8 mouse cellular contexts compared by ENCODE assay signal in the genomic region with DNA sequence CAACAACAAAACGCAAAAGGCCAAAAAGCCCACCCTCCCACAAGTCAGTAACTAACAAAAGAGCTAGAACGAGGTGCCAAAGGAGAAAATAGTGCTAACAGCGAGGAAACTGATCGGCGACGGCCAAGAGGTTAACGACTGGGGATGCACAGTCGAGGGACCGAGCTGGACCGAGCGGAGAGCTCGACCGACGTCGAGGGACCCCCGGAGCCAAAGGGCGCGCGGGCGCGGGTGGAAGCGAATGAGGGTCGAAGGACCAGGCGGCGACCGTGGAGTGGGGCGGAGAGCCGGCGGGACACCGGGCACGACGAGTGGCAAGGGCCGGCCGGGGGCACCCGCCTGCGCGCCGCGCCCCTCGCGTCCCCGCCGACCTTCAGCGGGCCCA. TPM values are rescaled to one million over a fixed set of nuclear protein-coding genes. Genes with fewer than 3 reads are reported as not detected.
DNase-seq lines count a peak whose midpoint lies in the region; ATAC-seq and TF ChIP-seq lines count a peak whose summit lies in the region.

No protein-coding gene starts in this region.

- peak overlapping the region; percentile 75 for H3K9ac ChIP-seq in hindbrain, embryonic 15.5 days
- H3K9ac ChIP-seq in midbrain, embryonic 14.5 days (replicated peaks; ENCODE audit: low read length): peak overlapping the region; percentile 91

- no peaks in the 10 kb centered on the region for H3K9me3 ChIP-seq in hindbrain, embryonic 15.5 days
- no peaks in the 10 kb centered on the region for H3K9me3 ChIP-seq in midbrain, embryonic 14.5 days (ENCODE audit: control insufficient read depth, low read length)

- H3K4me1 ChIP-seq in cortical plate, adult 2 months (ENCODE audit: control insufficient read depth, insufficient read depth, low read length): peaks cover 7% of the 10 kb centered on the region
- H3K4me1 ChIP-seq in hindbrain, embryonic 15.5 days (replicated peaks): peaks cover 16% of the 10 kb centered on the region; the same call in 1 of the 2 replicates
- peaks cover 11% of the 10 kb centered on the region for H3K4me1 ChIP-seq in midbrain, embryonic 14.5 days (ENCODE audit: control insufficient read depth, insufficient read depth, low read length)

- H3K4me3 ChIP-seq in layer of hippocampus, adult 2 months: peak overlapping the region; percentile 96
- peak overlapping the region; percentile 80 for H3K4me3 ChIP-seq in cortical plate, adult 2 months (ENCODE audit: insufficient read depth, low read length)
- H3K4me3 ChIP-seq in hindbrain, embryonic 15.5 days: peak overlapping the region; percentile 98
- peak overlapping the region; percentile 87 for H3K4me3 ChIP-seq in midbrain, embryonic 14.5 days (replicated peaks; ENCODE audit: low read depth, low read length)

- WGBS in hindbrain, embryonic 15.5 days: under 1% methylated on average over 32 of the region's 44 CpGs
- under 1% methylated on average over 44 of the region's 44 CpGs for WGBS in midbrain, embryonic 14.5 days

- ATAC-seq in hindbrain, embryonic 15.5 days (ENCODE audit: low FRiP score, low read depth): no peak
- ATAC-seq in midbrain, embryonic 14.5 days (ENCODE audit: low FRiP score, low TSS enrichment): peak; percentile 64

- H3K27ac ChIP-seq in layer of hippocampus, adult 2 months: peak overlapping the region; percentile 94
- peak overlapping the region; percentile 96 for H3K27ac ChIP-seq in cortical plate, adult 2 months (ENCODE audit: insufficient read depth, low read length)
- H3K27ac ChIP-seq in hindbrain, embryonic 15.5 days (replicated peaks): peak overlapping the region; percentile 87
- peak overlapping the region; percentile 75 for H3K27ac ChIP-seq in midbrain, embryonic 14.5 days (replicated peaks; ENCODE audit: low read depth, low read length)

- no peak for TF ChIP-seq CTCF in layer of hippocampus, adult 2 months (conservative IDR thresholded peaks at IDR 0.05)
- TF ChIP-seq CTCF in cortical plate, adult 2 months (IDR thresholded peaks at IDR 0.05; ENCODE audit: extremely low read depth, insufficient read depth, low read length): no peak

- H3K4me2 ChIP-seq in hindbrain, embryonic 15.5 days: peak overlapping the region; percentile 57
- H3K4me2 ChIP-seq in midbrain, embryonic 14.5 days (ENCODE audit: low read length): peak overlapping the region; percentile 71

- no peak for DNase-seq in layer of hippocampus, adult 2 months (ENCODE audit: low spot score in 2 of 2)
- DNase-seq in layer of hippocampus, adult 18-20 months (ENCODE audit: low spot score in 2 of 2): no peak
- DNase-seq in midbrain, embryonic 14.5 days: peak; percentile 56
- DNase-seq in urinary bladder, adult 2 months (ENCODE audit: low spot score): no peak
- DNase-seq in right cerebral cortex, adult 2 months (ENCODE audit: low spot score in 2 of 2): no peak
- DNase-seq in kidney, postnatal 4 days: no peak

- no peaks in the 10 kb centered on the region for H3K36me3 ChIP-seq in hindbrain, embryonic 15.5 days
- H3K36me3 ChIP-seq in midbrain, embryonic 14.5 days (ENCODE audit: control insufficient read depth, insufficient read depth, low read length): no peaks in the 10 kb centered on the region

- no peak for TF ChIP-seq POLR2A in cortical plate, adult 2 months (IDR thresholded peaks at IDR 0.05; ENCODE audit: extremely low read depth, insufficient read depth, low read length)

- H3K27me3 ChIP-seq in hindbrain, embryonic 15.5 days: no peaks in the 10 kb centered on the region
- no peaks in the 10 kb centered on the region for H3K27me3 ChIP-seq in midbrain, embryonic 14.5 days (ENCODE audit: control insufficient read depth, insufficient read depth, low read length)

RNA-seq across cellular contexts. Expression of a gene that starts 0.6 kb away (rescaled TPM):
- 10 to 100 TPM; 24.8 to 29.0 TPM for total RNA-seq in layer of hippocampus, adult 2 months (2021)
- total RNA-seq in layer of hippocampus, adult 18-20 months (2021): 10 to 100 TPM; 23.5 to 23.8 TPM
- polyA plus RNA-seq in cortical plate, adult 2 months (2012; rRNA removed): 28.5 and 28.6 TPM in 2 replicates
- polyA plus RNA-seq in hindbrain, embryonic 15.5 days (2015; fragmentation: Nextera tagmentation; extraction: Ambion mirVana): 23.0 and 23.9 TPM in 2 replicates
- 29.5 and 35.4 TPM in 2 replicates for polyA plus RNA-seq in midbrain, embryonic 14.5 days (2014; fragmentation: Nextera tagmentation; extraction: Ambion mirVana)
- 25.5 and 28.5 TPM in 2 replicates for polyA plus RNA-seq in urinary bladder, adult 2 months (2012; rRNA removed)
